Mouse (Mus musculus): ENCODE data around the gene Thsd4. TPM values are rescaled to one million over a fixed set of nuclear protein-coding genes. Genes with fewer than 3 reads are reported as not detected.
"Not testable (repeated sequence)": the region's sequence is repeated elsewhere in the genome, so short reads cannot be mapped to it uniquely, and the experiment has no call there.

Gene Thsd4
- polyA plus RNA-seq, 1 experiment from 2014 or later = 21.1 TPM

- 88% methylated on average over 8 of the region's 8 CpGs for WGBS
- H3K36me3 ChIP-seq; H3K4me2 ChIP-seq; H3K9me3 ChIP-seq; H3K27ac ChIP-seq; H3K27me3 ChIP-seq (replicated peaks); H3K9ac ChIP-seq; H3K4me1 ChIP-seq; ATAC-seq (ENCODE audit: insufficient read depth, low FRiP score, low read depth); H3K4me3 ChIP-seq (replicated peaks): not testable (repeated sequence)
Measured at GRCm38 (mm10) chr9:60272345-60272744, 249.5 kb downstream of the Thsd4 start.

GRCm38 (mm10) chr9:60271940-60272339 lies 249.9 kb downstream of the Thsd4 start:
- H3K9ac ChIP-seq = no peak overlapping the region
- no peaks in the 10 kb centered on the region for H3K9me3 ChIP-seq
- WGBS = 81% methylated on average over 2 of the region's 2 CpGs
- ATAC-seq (ENCODE audit: insufficient read depth, low FRiP score, low read depth) = no peak
- no peak overlapping the region for H3K27ac ChIP-seq
- no peaks in the 10 kb centered on the region for H3K27me3 ChIP-seq (replicated peaks)
- H3K4me3 ChIP-seq (replicated peaks) = no peak overlapping the region
- no peaks in the 10 kb centered on the region; the same call in 1 of the 2 replicates for H3K4me1 ChIP-seq
- no peaks in the 10 kb centered on the region for H3K36me3 ChIP-seq
- H3K4me2 ChIP-seq = no peak overlapping the region

GRCm38 (mm10) chr9:60269807-60270206 lies 252.0 kb downstream of the Thsd4 start:
- no peaks in the 10 kb centered on the region for H3K27me3 ChIP-seq (replicated peaks)
- peaks cover 4% of the 10 kb centered on the region; the same call in 1 of the 2 replicates for H3K4me1 ChIP-seq
- H3K27ac ChIP-seq = no peak overlapping the region
- H3K36me3 ChIP-seq = no peaks in the 10 kb centered on the region
- 67% methylated on average over 5 of the region's 5 CpGs for WGBS
- H3K9ac ChIP-seq = no peak overlapping the region
- no peak overlapping the region for H3K4me2 ChIP-seq
- no peak for ATAC-seq (ENCODE audit: insufficient read depth, low FRiP score, low read depth)
- H3K9me3 ChIP-seq = no peaks in the 10 kb centered on the region
- H3K4me3 ChIP-seq (replicated peaks) = no peak overlapping the region

GRCm38 (mm10) chr9:60267273-60267626 lies 254.6 kb downstream of the Thsd4 start:
- Histone ChIP-seq H3K36me3 (no peaks in the 10 kb centered on the region), H3K4me2 (no peak overlapping the region), H3K27me3 (replicated peaks) (no peaks in the 10 kb centered on the region), H3K9ac (no peak overlapping the region), H3K4me1 (0 out of 2 replicates have a peak, but pooled peaks cover 7% of the 10 kb centered on the region), H3K27ac (no peak overlapping the region), H3K4me3 (replicated peaks) (no peak overlapping the region), H3K9me3 (no peaks in the 10 kb centered on the region)
- 78% methylated on average over 5 of the region's 5 CpGs for WGBS
- no peak for ATAC-seq (ENCODE audit: insufficient read depth, low FRiP score, low read depth)

- Histone ChIP-seq H3K4me3 (replicated peaks) (no peak overlapping the region), H3K9me3 (no peaks in the 10 kb centered on the region), H3K4me1 (0 out of 2 replicates have a peak, but pooled peaks cover 7% of the 10 kb centered on the region), H3K9ac (no peak overlapping the region), H3K27me3 (replicated peaks) (no peaks in the 10 kb centered on the region), H3K4me2 (no peak overlapping the region), H3K36me3 (no peaks in the 10 kb centered on the region), H3K27ac (no peak overlapping the region)
- no peak for ATAC-seq (ENCODE audit: insufficient read depth, low FRiP score, low read depth)
- 81% methylated on average over 15 of the region's 15 CpGs for WGBS
Measured at GRCm38 (mm10) chr9:60266583-60267272, 255.1 kb downstream of the Thsd4 start.

DNA sequence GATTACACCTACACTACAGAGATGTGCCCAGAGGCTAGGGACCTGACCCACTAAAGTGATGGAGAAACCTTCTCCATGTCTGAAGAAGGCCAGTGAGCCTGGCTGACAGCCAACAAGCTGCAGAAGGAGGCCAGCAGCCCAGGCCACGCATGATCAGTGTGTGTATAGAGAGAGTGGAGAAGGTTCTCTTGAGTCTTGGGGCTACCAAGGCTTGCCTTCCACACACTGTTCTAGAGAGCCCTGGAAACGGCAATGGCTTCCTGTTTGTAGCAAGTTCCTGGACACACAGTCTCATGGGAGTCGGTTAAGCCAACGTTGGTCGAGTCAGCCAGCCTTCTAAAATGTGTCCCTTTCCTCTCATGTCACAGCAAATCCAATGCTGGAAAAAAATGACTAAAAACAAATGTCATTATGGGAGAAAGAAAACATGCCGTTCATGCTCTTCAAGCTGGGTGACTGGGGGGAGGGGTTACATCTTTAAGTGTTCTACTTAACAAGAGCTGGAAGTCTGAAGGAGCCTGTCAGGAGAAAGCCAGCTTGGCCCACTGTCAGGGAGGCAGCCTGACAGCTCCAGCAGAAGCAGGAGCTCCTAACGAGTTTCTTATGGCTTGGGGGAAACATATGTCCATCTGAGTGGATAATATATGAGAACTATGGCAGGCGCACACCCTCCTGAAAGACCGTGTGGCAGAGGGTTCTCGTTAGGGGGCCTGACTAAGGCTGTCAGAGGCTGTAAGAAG lies 257.1 kb downstream of the Thsd4 start:
- no peak overlapping the region for H3K4me3 ChIP-seq (replicated peaks)
- H3K27me3 ChIP-seq (replicated peaks) = no peaks in the 10 kb centered on the region
- H3K4me2 ChIP-seq = no peak overlapping the region
- WGBS = 39% methylated on average over 10 of the region's 10 CpGs
- H3K27ac ChIP-seq = 0 out of 2 replicates have a peak overlapping the region, but pooled peaks have one; percentile 40
- 0 out of 2 replicates have a peak, but pooled peaks cover 7% of the 10 kb centered on the region for H3K4me1 ChIP-seq
- H3K9ac ChIP-seq = no peak overlapping the region
- no peak for ATAC-seq (ENCODE audit: insufficient read depth, low FRiP score, low read depth)
- no peaks in the 10 kb centered on the region for H3K36me3 ChIP-seq
- H3K9me3 ChIP-seq = no peaks in the 10 kb centered on the region

DNA sequence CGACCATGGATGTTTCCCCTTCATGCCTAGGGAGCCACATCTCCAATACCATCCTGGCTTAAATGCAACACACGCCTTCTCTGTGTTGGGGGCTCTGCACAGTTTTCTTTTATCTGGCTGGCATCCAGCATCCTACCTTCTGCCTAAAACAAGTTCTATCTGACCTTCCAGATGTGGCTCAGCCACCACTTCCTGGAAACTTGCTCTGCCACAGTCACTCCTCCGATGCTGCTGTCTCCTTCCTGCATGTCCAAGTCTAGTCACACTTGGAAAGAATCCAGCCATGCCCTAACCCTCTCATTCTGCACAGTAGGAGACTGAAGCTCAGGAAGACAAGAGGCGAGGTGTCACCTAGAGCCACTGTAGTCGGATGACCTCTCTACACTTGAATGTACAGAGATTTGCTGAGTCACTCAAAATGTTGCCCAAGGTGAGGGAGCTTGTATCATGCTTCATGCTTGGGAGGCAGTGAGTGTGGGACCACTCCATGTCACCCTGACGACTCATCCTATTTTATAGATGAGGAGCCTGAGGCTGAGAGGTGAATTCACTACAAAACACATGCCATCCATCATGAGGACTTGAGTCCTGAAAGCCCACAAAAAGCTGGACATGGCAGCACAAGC lies 259.2 kb downstream of the Thsd4 start:
- Histone ChIP-seq H3K4me1 (0 out of 2 replicates have a peak, but pooled peaks cover 7% of the 10 kb centered on the region), H3K9ac (no peak overlapping the region), H3K9me3 (no peaks in the 10 kb centered on the region), H3K27ac (no peak overlapping the region), H3K4me3 (replicated peaks) (no peak overlapping the region), H3K4me2 (no peak overlapping the region), H3K36me3 (no peaks in the 10 kb centered on the region), H3K27me3 (replicated peaks) (no peaks in the 10 kb centered on the region)
- 74% methylated on average over 6 of the region's 6 CpGs for whole genome bisulfite sequencing
- no peak for ATAC-seq (ENCODE audit: insufficient read depth, low FRiP score, low read depth)

- H3K4me1 ChIP-seq = 0 out of 2 replicates have a peak, but pooled peaks cover 1% of the 10 kb centered on the region
- no peaks in the 10 kb centered on the region for H3K9me3 ChIP-seq
- no peaks in the 10 kb centered on the region for H3K27me3 ChIP-seq (replicated peaks)
- no peak overlapping the region for H3K4me2 ChIP-seq
- 85% methylated on average over 13 of the region's 13 CpGs for WGBS
- no peak overlapping the region for H3K27ac ChIP-seq
- H3K4me3 ChIP-seq (replicated peaks) = no peak overlapping the region
- no peaks in the 10 kb centered on the region for H3K36me3 ChIP-seq
- ATAC-seq (ENCODE audit: insufficient read depth, low FRiP score, low read depth) = no peak
- no peak overlapping the region for H3K9ac ChIP-seq
Measured at GRCm38 (mm10) chr9:60259626-60260025, 262.2 kb downstream of the Thsd4 start.

GRCm38 (mm10) chr9:60251765-60252164 lies 270.1 kb downstream of the Thsd4 start:
- whole genome bisulfite sequencing = 73% methylated on average over 3 of the region's 3 CpGs
- Histone ChIP-seq H3K27ac (no peak overlapping the region), H3K36me3 (no peaks in the 10 kb centered on the region), H3K27me3 (replicated peaks) (no peaks in the 10 kb centered on the region), H3K4me2 (no peak overlapping the region), H3K4me1 (no peaks in the 10 kb centered on the region), H3K9me3 (no peaks in the 10 kb centered on the region), H3K9ac (no peak overlapping the region), H3K4me3 (replicated peaks) (no peak overlapping the region)
- ATAC-seq (ENCODE audit: insufficient read depth, low FRiP score, low read depth) = no peak

DNA sequence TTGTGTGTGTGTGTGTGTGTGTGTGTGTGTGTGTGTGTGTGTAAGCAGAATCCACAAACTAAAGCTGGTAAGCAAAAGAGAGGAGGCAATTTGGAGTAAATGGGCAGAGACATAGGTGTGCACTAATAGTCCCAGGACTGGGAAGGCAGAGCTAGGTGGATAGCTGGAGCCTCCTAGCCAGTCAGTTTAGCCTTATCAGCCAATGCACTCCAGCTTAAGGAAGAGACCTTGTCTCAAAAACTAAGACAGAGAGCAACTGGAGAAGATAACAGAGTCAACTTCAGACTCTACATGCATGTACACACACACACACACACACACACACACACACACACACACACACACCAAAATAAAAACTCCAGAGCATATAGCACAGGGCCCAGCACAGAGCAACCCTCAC lies 271.4 kb downstream of the Thsd4 start:
- Histone ChIP-seq H3K9ac (no peak overlapping the region), H3K4me2 (no peak overlapping the region), H3K4me1 (no peaks in the 10 kb centered on the region), H3K9me3 (no peaks in the 10 kb centered on the region), H3K27ac (no peak overlapping the region), H3K4me3 (replicated peaks) (no peak overlapping the region), H3K36me3 (no peaks in the 10 kb centered on the region), H3K27me3 (replicated peaks) (no peaks in the 10 kb centered on the region)
- no peak for ATAC-seq (ENCODE audit: insufficient read depth, low FRiP score, low read depth)

- 81% methylated on average over 3 of the region's 3 CpGs for WGBS
- no peak for ATAC-seq (ENCODE audit: insufficient read depth, low FRiP score, low read depth)
- H3K9me3 ChIP-seq = no peaks in the 10 kb centered on the region
- H3K36me3 ChIP-seq = no peaks in the 10 kb centered on the region
- no peak overlapping the region for H3K9ac ChIP-seq
- no peak overlapping the region for H3K4me2 ChIP-seq
- H3K27me3 ChIP-seq (replicated peaks) = no peaks in the 10 kb centered on the region
- no peaks in the 10 kb centered on the region for H3K4me1 ChIP-seq
- H3K27ac ChIP-seq = no peak overlapping the region
- H3K4me3 ChIP-seq (replicated peaks) = no peak overlapping the region
Measured at GRCm38 (mm10) chr9:60247998-60248397, 273.8 kb downstream of the Thsd4 start.

- ATAC-seq (ENCODE audit: insufficient read depth, low FRiP score, low read depth) = no peak
- H3K27ac ChIP-seq = no peak overlapping the region
- H3K9ac ChIP-seq = no peak overlapping the region
- no peaks in the 10 kb centered on the region for H3K4me1 ChIP-seq
- no peaks in the 10 kb centered on the region for H3K9me3 ChIP-seq
- H3K36me3 ChIP-seq = no peaks in the 10 kb centered on the region
- no peaks in the 10 kb centered on the region for H3K27me3 ChIP-seq (replicated peaks)
- H3K4me3 ChIP-seq (replicated peaks) = no peak overlapping the region
- WGBS = 4% methylated on average over 5 of the region's 5 CpGs
- no peak overlapping the region for H3K4me2 ChIP-seq
Measured at GRCm38 (mm10) chr9:60244943-60245342, 276.9 kb downstream of the Thsd4 start.

Measured in stomach, embryonic 15.5 days (tissue).